Mouse (Mus musculus) liver, embryonic 15.5 days (tissue): ENCODE data around the gene Plekhg6. TPM values are rescaled to one million over a fixed set of nuclear protein-coding genes. Genes with fewer than 3 reads are reported as not detected.

Source experiments
- ATAC-seq: fragments of 200-750 bp; cut with Nextera tagmentation; 2 replicates; pipeline ENCODE4 v1.8.0; 2017; ENCODE audit warnings: moderate number of reproducible peaks, mild to moderate bottlenecking, moderate library complexity; ENCODE audit not compliant: insufficient read depth
- H3K27ac ChIP-seq: fragments of 300-500 bp; sonication (generic); replicated peaks from 2 replicates; pipeline ENCODE4 v1.5.1; 2015; ENCODE audit warnings: mild to moderate bottlenecking, inconsistent platforms
- H3K27me3 ChIP-seq: fragments of 300-500 bp; sonication (generic); 2 replicates; pipeline ENCODE4 v1.6.1; 2015; ENCODE audit warnings: mild to moderate bottlenecking, inconsistent platforms
- H3K36me3 ChIP-seq: fragments of 300-500 bp; sonication (generic); replicated peaks from 2 replicates; pipeline ENCODE4 v1.6.1; 2015; ENCODE audit warnings: moderate library complexity, mild to moderate bottlenecking, inconsistent platforms
- H3K4me1 ChIP-seq: fragments of 300-500 bp; sonication (generic); replicated peaks from 2 replicates; pipeline ENCODE4 v1.6.1; 2015; ENCODE audit warnings: inconsistent platforms
- H3K4me2 ChIP-seq: fragments of 300-500 bp; sonication (generic); 2 replicates; pipeline ENCODE4 v1.6.1; 2015; ENCODE audit warnings: moderate library complexity, mild to moderate bottlenecking, inconsistent platforms
- H3K4me3 ChIP-seq: fragments of 300-500 bp; sonication (generic); replicated peaks from 2 replicates; pipeline ENCODE4 v1.5.1; 2015; ENCODE audit warnings: mild to moderate bottlenecking, inconsistent platforms
- H3K9ac ChIP-seq: fragments of 300-500 bp; sonication (generic); 2 replicates; pipeline ENCODE4 v1.6.1; 2015; ENCODE audit warnings: moderate library complexity, mild to moderate bottlenecking, inconsistent platforms
- H3K9me3 ChIP-seq: fragments of 300-500 bp; sonication (generic); replicated peaks from 2 replicates; pipeline ENCODE4 v1.6.1; 2016; ENCODE audit warnings: inconsistent platforms
- WGBS: fragments of 180-500 bp; shearing (Covaris S2); methylation state at CpG from one replicate; pipeline ENCODE4 v1.1.7; 2015; ENCODE audit warnings: mixed read lengths; ENCODE audit not compliant: insufficient replicate concordance; 5-methylcytosine and 5-hydroxymethylcytosine counted together
- polyA plus RNA-seq: library from polyadenylated mRNA; unstranded; fragments of >200 nt; fragmentation: Nextera tagmentation; extraction: Ambion mirVana; gene quantifications from 2 replicates; pipeline ENCODE4 v1.2.1, GENCODE M21; 2015

Gene Plekhg6
- polyA plus RNA-seq, 1 experiment from 2014 or later = 0.70 TPM

DNA sequence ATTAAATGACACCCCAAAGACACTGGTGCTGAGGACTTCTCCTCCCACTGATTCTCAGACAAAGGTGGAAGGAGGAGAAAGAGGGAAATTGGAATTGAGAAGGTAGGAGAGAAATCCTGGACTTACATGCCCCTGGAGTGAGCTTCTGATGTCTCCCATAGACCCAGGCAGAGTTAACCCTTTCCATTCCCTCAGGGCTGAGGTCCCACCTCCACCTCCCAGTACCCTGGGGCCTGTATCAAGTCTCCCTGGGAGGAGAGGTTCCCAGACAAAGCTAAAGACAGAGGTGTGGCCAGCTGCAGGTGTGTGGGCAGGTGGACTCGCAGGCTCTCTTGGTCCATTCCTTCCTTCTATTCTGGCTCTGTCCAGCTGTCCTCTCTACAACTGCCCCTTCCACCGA is 1.4 kb upstream of the Plekhg6 start:
- H3K9me3 ChIP-seq = no peaks in the 10 kb centered on the region

DNA sequence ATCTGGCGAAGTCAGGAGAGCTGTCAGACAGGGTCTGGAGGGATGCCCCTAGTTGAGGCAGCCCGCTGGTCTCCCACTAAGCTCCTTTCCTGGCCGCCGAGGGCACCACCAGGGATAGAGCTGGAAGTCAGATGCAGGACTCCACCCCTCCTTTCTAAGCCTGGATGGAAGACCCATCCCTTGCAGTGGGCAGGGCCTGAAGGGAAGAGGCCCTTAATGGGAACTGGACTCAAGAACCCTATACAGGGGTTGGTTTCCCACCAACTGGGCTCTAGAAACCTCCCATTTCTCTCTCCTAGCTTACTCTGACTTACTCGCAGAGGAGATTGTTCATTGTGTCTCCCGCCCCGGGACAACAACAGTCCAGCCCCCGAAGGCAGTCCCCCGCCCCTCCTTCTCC is 812 bp downstream of the Plekhg6 start:
- Histone ChIP-seq H3K9ac (no peak overlapping the region), H3K27ac (no peak overlapping the region), H3K36me3 (no peaks in the 10 kb centered on the region), H3K4me3 (peak overlapping the region; percentile 45), H3K27me3 (peaks cover 51% of the 10 kb centered on the region), H3K4me1 (peaks cover 16% of the 10 kb centered on the region), H3K9me3 (no peaks in the 10 kb centered on the region), H3K4me2 (peak overlapping the region; percentile 54)
- 15% methylated on average over 9 of the region's 9 CpGs for WGBS
- no peak for ATAC-seq

More for the DNA sequence above, 1.4 kb upstream of the Plekhg6 start:
- no peak overlapping the region for H3K4me3 ChIP-seq
- peaks cover 30% of the 10 kb centered on the region for H3K4me1 ChIP-seq
- no peak overlapping the region for H3K9ac ChIP-seq
- no peaks in the 10 kb centered on the region for H3K36me3 ChIP-seq
- ATAC-seq = no peak
- WGBS = 57% methylated on average over 2 of the region's 2 CpGs
- no peak overlapping the region for H3K27ac ChIP-seq
- no peak overlapping the region for H3K4me2 ChIP-seq
- peaks cover 51% of the 10 kb centered on the region for H3K27me3 ChIP-seq

DNA sequence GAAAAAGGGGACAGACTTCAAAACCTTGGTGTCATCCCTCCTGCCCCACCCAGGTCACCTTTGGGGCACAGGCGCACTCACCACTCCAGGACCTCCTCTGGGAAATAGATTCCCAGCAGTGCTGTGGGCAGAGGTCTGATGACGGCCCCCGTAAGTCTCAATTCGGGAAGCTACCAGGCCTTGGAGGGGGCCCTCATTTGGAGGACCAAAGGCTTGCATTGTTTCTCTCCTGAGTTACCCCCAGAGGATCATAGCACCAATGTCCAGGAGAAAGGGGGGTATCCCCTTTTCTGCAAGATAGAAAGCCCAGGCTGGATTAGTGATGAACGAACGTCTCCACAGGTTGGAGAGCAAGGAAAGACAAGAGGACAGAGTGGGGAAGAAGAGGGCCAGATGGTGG is 2.0 kb downstream of the Plekhg6 start:
- WGBS = 19% methylated on average over 6 of the region's 6 CpGs
- ATAC-seq = no peak
- H3K27ac ChIP-seq = no peak overlapping the region
- H3K4me2 ChIP-seq = peak overlapping the region; percentile 37; the same call in 1 of the 2 replicates
- H3K9ac ChIP-seq = no peak overlapping the region
- no peak overlapping the region for H3K4me3 ChIP-seq
- H3K4me1 ChIP-seq = peaks cover 16% of the 10 kb centered on the region
- no peaks in the 10 kb centered on the region for H3K9me3 ChIP-seq
- no peaks in the 10 kb centered on the region for H3K36me3 ChIP-seq
- peaks cover 51% of the 10 kb centered on the region for H3K27me3 ChIP-seq

DNA sequence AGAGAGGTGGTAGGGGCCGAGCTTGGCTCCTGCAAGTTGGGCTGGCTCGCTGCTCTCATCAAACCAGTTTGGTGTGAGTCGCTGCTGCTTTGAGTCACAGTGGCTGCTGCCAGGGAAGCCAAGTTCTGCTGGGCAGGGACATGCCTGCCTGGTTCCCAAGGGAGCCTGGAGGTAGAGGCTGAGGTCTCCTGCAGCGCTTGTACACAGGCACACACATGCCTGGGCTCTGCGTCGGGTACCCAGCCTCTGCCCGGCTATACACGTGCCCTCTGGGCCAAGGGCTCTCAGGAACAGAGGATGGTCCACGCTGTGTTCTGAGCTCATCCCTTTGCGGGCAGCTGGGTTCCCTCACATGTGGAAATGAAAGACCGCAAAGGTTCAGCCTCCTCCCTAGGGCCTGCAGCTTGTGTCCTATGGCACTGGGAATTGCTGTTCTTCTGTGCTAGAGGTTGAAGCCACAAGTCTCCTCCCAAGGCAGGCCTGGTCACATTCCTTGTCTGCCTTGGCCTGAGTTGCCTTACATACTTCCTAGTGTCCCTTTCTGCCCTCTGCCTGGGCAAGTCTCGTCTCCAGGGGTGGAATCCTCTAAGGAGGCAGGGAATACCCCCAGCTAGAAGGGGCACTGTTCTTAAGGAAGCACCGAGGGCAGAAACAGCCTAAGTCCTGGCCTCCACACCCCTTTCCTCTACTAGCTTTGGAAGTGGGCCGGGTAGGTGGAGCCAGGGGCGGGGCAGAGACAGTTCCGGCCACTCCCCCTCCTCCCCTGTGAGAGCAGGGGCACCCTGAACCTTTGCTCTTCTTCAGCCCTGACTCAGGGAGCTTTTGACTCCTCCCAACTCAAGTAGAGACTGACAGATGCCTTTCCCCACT is 2.8 kb downstream of the Plekhg6 start:
- no peak for ATAC-seq
- Histone ChIP-seq H3K9me3 (no peaks in the 10 kb centered on the region), H3K36me3 (no peaks in the 10 kb centered on the region), H3K27ac (no peak overlapping the region), H3K4me3 (no peak overlapping the region), H3K9ac (no peak overlapping the region), H3K4me2 (peak overlapping the region; percentile 37), H3K4me1 (peaks cover 16% of the 10 kb centered on the region), H3K27me3 (peaks cover 51% of the 10 kb centered on the region)
- WGBS = 40% methylated on average over 16 of the region's 16 CpGs

DNA sequence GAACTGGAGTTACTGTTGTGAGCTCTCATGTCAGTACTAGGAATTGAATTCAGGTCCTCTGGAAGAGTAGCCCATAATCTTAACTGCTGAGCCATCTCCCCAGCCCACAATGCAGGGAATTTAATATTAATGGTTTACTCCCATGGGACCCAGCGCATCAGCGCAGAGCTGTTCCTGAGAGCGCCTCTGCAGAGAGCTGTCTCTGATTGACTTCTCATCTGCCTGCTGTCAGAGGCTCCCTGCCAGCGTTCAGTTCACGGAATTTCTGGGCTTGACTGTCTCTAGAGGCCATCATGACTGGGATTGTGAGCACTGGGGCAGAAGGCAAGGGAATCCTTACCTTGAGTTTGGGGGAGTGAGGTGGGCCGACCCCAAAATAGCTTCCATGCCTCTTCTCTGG is 3.6 kb downstream of the Plekhg6 start:
- no peaks in the 10 kb centered on the region for H3K36me3 ChIP-seq
- H3K27ac ChIP-seq = no peak overlapping the region
- peaks cover 45% of the 10 kb centered on the region for H3K27me3 ChIP-seq
- no peak overlapping the region for H3K4me2 ChIP-seq
- 64% methylated on average over 6 of the region's 6 CpGs for WGBS
- no peak overlapping the region for H3K9ac ChIP-seq
- ATAC-seq = no peak
- H3K4me3 ChIP-seq = no peak overlapping the region
- H3K4me1 ChIP-seq = peaks cover 16% of the 10 kb centered on the region
- H3K9me3 ChIP-seq = no peaks in the 10 kb centered on the region

DNA sequence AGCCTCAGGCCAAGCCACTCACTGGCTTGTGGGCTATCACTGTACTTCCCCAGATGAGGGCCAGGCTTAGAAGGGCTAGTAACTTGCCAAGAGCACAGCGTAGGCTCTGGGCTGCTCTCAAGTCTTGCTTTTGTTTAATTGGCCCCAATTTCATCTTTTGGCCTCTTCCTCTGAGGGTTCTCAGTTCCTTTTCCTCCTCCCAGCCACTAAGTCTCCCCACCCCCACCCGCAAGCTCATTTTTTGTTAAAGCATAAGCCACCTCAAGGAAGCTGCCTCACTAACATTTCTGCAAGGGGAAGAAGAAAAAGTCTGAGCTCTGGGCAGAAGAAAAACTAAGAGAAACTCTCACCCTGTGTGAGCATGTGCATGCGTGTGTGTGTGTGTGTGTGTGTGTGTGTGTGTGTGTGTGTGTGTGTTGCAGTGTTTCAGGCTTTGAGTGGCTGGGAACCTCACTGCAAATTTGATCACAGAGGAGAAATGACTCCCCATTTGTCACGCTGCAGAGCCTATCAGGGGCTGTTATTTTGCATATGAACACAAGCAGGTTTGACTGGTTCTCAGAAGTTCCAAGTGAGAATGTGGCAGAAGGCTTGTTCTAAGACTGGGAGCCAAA is 12.7 kb downstream of the Plekhg6 start:
- H3K27ac ChIP-seq = peak overlapping the region; percentile 54
- no peaks in the 10 kb centered on the region for H3K9me3 ChIP-seq
- H3K4me1 ChIP-seq = peaks cover 12% of the 10 kb centered on the region
- no peaks in the 10 kb centered on the region for H3K36me3 ChIP-seq
- ATAC-seq = no peak
- H3K27me3 ChIP-seq = no peaks in the 10 kb centered on the region
- no peak overlapping the region for H3K4me2 ChIP-seq
- H3K9ac ChIP-seq = no peak overlapping the region
- 16% methylated on average over 4 of the region's 4 CpGs for WGBS
- H3K4me3 ChIP-seq = no peak overlapping the region

DNA sequence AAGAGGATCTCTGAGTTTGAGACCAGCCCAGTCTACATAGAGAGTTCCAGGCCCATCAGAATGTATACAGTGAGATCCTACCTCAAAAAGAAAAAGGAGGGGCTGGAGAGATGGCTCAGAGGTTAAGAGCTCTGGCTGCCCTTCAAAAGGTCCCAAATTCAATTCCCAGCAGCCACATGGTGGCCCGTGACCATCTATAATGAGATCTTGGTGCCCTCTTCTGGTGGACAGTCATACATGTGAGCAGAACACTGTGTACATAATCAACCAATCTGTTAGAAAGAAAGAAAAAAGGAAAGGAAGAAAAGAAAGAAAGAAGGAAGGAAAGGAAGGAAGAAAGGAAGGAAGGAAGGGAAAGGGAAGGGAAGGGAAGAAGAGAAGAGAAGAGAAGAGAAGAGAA is 14.5 kb downstream of the Plekhg6 start:
- H3K4me2 ChIP-seq = no peak overlapping the region
- WGBS = 45% methylated on average over 1 of the region's 1 CpGs
- no peaks in the 10 kb centered on the region for H3K27me3 ChIP-seq
- H3K27ac ChIP-seq = no peak overlapping the region
- no peak overlapping the region for H3K4me3 ChIP-seq
- H3K36me3 ChIP-seq = peaks cover 13% of the 10 kb centered on the region
- H3K9me3 ChIP-seq = no peaks in the 10 kb centered on the region
- ATAC-seq = no peak
- H3K9ac ChIP-seq = no peak overlapping the region
- peaks cover 17% of the 10 kb centered on the region for H3K4me1 ChIP-seq

DNA sequence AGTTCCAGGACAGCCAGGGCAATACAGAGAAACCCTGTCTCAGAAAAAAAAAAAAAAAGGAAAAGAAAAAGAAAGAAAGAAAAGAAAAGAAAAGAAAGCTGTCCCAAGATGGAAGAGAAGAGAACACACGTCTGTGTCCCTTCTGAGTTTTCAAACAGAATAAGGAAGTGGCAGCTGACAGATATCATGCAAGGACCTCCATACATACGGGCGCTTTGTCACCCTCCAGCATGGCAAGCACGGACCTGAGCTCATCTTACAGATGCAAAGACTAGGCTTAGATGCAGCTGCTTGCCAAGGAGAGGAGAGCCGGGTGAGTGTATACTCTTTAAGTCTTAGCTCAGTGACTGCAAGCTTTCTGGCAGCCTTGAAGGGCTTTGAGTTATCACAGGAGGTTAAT is 15.1 kb downstream of the Plekhg6 start:
- Histone ChIP-seq H3K36me3 (peaks cover 19% of the 10 kb centered on the region), H3K9ac (no peak overlapping the region), H3K4me3 (no peak overlapping the region), H3K4me1 (peaks cover 17% of the 10 kb centered on the region), H3K27me3 (no peaks in the 10 kb centered on the region), H3K4me2 (no peak overlapping the region), H3K27ac (no peak overlapping the region), H3K9me3 (no peaks in the 10 kb centered on the region)
- 52% methylated on average over 5 of the region's 5 CpGs for WGBS
- no peak for ATAC-seq

DNA sequence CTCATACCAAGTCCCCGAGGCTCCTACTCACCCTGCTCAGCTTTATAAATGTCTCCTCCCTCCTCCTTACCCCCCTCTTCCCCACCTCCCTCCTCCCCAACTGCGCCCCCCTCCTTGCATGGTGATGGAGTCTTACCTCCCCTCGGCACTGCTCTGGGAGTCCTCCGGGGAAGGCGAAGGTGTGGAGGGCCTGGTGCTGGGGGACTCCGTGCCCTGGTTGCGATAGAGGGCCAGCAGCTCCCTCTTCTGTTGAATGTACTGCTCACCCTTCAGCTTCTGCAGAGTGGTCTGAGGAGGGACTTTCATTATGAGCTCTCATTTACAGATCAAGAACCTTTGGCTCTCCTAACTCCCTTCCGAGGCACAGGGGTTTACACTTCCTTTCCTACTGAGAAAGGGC is 16.1 kb downstream of the Plekhg6 start:
- H3K4me3 ChIP-seq = no peak overlapping the region
- H3K27ac ChIP-seq = no peak overlapping the region
- H3K4me1 ChIP-seq = peaks cover 17% of the 10 kb centered on the region
- peaks cover 28% of the 10 kb centered on the region for H3K36me3 ChIP-seq
- H3K9me3 ChIP-seq = no peaks in the 10 kb centered on the region
- H3K9ac ChIP-seq = no peak overlapping the region
- 10% methylated on average over 8 of the region's 8 CpGs for WGBS
- H3K4me2 ChIP-seq = peak overlapping the region; percentile 27; the same call in 1 of the 2 replicates
- H3K27me3 ChIP-seq = no peaks in the 10 kb centered on the region
- ATAC-seq = no peak

DNA sequence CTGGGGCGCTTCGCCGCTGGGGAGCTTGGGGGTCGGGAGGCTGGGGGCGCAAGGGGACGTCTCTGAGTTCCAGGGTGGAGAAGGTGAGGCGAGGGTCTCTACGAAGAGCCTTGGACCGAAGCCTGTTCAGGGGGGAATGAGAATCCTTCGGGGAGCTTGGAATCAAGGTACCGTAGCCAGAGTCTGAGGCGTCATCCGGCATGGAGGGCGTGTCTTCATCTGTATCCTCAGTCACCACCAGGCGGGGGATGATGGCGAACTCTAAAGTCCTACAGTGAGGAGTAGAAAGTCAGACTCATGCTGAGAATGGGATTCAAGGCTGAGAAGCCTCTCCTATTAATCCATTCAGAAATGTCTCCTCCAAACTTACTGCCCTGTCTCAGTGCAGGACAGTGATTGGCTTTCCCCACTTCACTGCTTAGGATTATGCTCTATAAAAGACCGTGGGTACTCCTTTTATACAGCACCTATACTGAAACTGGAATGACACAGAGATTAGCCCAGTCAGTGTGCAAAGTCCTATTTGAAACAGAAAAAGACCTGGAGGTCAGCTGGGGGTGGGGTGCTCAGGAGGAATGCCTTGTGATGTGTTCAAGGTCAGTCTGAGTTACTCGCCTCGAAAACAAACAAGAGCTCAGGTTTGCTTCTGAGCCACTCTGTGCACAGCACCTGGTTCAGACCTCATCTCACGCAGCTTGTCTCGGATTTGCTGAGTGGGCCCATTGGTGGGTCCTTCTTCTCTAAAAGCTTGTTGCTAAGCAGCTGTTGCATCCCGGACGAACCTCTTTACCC is 16.9 kb downstream of the Plekhg6 start:
- H3K4me2 ChIP-seq = peak overlapping the region; percentile 27
- WGBS = 40% methylated on average over 23 of the region's 23 CpGs
- H3K27ac ChIP-seq = 0 out of 2 replicates have a peak overlapping the region, but pooled peaks have one; percentile 2

DNA sequence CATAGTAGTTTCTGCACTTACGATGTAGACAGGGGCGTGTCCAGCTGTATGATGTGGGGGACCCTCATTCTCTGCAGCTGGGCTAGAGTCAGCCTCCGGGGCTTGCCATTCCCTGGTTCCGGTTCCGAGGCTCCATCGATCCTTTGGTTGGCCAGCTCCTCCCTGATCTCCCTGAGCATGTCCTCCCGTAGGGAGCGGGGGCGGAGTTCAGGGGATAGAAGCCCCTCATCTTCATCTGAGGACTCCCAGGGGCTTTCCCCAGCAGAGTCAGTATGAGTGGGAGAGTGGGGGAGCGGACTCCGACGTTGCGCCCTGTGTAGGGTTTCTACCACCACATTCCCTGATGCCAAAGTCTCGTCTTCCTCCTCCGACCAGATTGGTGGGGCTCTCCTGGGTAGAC is 17.6 kb downstream of the Plekhg6 start:
- Histone ChIP-seq H3K4me3 (no peak overlapping the region), H3K27me3 (no peaks in the 10 kb centered on the region), H3K9me3 (no peaks in the 10 kb centered on the region), H3K4me1 (peaks cover 17% of the 10 kb centered on the region), H3K36me3 (peaks cover 39% of the 10 kb centered on the region), H3K27ac (0 out of 2 replicates have a peak overlapping the region, but pooled peaks have one; percentile 2), H3K9ac (no peak overlapping the region), H3K4me2 (peak overlapping the region; percentile 27)
- WGBS = 51% methylated on average over 15 of the region's 15 CpGs
- peak; percentile 5; the same call in 1 of the 2 replicates for ATAC-seq

More for the DNA sequence above, 16.9 kb downstream of the Plekhg6 start:
- no peak overlapping the region for H3K9ac ChIP-seq
- H3K27me3 ChIP-seq = no peaks in the 10 kb centered on the region
- peaks cover 32% of the 10 kb centered on the region for H3K36me3 ChIP-seq
- no peaks in the 10 kb centered on the region for H3K9me3 ChIP-seq
- peaks cover 17% of the 10 kb centered on the region for H3K4me1 ChIP-seq
- peak; percentile 50 for ATAC-seq
- no peak overlapping the region for H3K4me3 ChIP-seq
